Mouse (Mus musculus) lung, postnatal 0 days (tissue): ENCODE results near the gene Nrxn1.

ENCODE experiments used
- CTCF ChIP-seq: IDR thresholded peaks from 2 replicates; pipeline ENCODE4 v1.5.1; 2016; ENCODE audit warnings: antibody characterized with exemption, mild to moderate bottlenecking
- EP300 ChIP-seq: IDR thresholded peaks from 2 replicates; pipeline ENCODE4 v1.6.1; 2016; ENCODE audit warnings: antibody characterized with exemption, mild to moderate bottlenecking, control low read depth

GRCm38 (mm10) chr17:90621828-90622227, 471.0 kb downstream of the Nrxn1 start:
- TF ChIP-seq CTCF (no peak), EP300 (no peak)
